Mouse (Mus musculus) limb, embryonic 11.5 days (tissue): ENCODE data around the gene Foxo3. TPM values are rescaled to one million over a fixed set of nuclear protein-coding genes. Genes with fewer than 3 reads are reported as not detected.

Experiments
- ATAC-seq: fragments of 200-750 bp; cut with Nextera tagmentation; 2 replicates; pipeline ENCODE4 v1.8.0; 2017; ENCODE audit warnings: low read depth; ENCODE audit not compliant: insufficient number of reproducible peaks, low FRiP score, low TSS enrichment
- DNase-seq: peaks from one replicate; pipeline ENCODE4 v3.0.0-alpha.2; 2015; ENCODE audit warnings: low spot score
- H3K27ac ChIP-seq: fragments of 300-500 bp; sonication (generic); replicated peaks from 2 replicates; pipeline ENCODE4 v1.5.1; 2014; ENCODE audit warnings: low read depth, mild to moderate bottlenecking, low read length
- H3K27me3 ChIP-seq: fragments of 300-500 bp; sonication (generic); 2 replicates; pipeline ENCODE4 v1.6.1; 2014; ENCODE audit warnings: mild to moderate bottlenecking, low read length, mixed read lengths; ENCODE audit not compliant: control insufficient read depth, insufficient read depth
- H3K36me3 ChIP-seq: fragments of 300-500 bp; sonication (generic); 2 replicates; pipeline ENCODE4 v1.6.1; 2014; ENCODE audit warnings: mild to moderate bottlenecking, low read length, moderate library complexity, mixed read lengths; ENCODE audit not compliant: control insufficient read depth, insufficient read depth
- H3K4me1 ChIP-seq: fragments of 300-500 bp; sonication (generic); 2 replicates; pipeline ENCODE4 v1.6.1; 2014; ENCODE audit warnings: low read length, mixed read lengths; ENCODE audit not compliant: control insufficient read depth, insufficient read depth
- H3K4me2 ChIP-seq: fragments of 300-500 bp; sonication (generic); 2 replicates; pipeline ENCODE4 v1.6.1; 2014; ENCODE audit warnings: low read depth, mild to moderate bottlenecking, moderate library complexity; ENCODE audit not compliant: severe bottlenecking
- H3K4me3 ChIP-seq: fragments of 300-500 bp; sonication (generic); 2 replicates; pipeline ENCODE4 v1.5.1; 2014; ENCODE audit warnings: low read depth, low read length
- H3K9ac ChIP-seq: fragments of 300-500 bp; sonication (generic); 2 replicates; pipeline ENCODE4 v1.6.1; 2014; ENCODE audit warnings: mild to moderate bottlenecking, low read length
- H3K9me3 ChIP-seq: fragments of 300-500 bp; sonication (generic); 2 replicates; pipeline ENCODE4 v1.6.1; 2016; ENCODE audit warnings: low read length; ENCODE audit not compliant: control insufficient read depth
- WGBS: fragments of 180-500 bp; shearing (Covaris S2); extraction: QIAGEN DNeasy Blood & Tissue Kit; methylation state at CpG from one replicate; pipeline ENCODE4 v1.1.7; 2014; 5-methylcytosine and 5-hydroxymethylcytosine counted together
- polyA plus RNA-seq: library from polyadenylated mRNA; unstranded; fragments of >200 nt; fragmentation: Nextera tagmentation; extraction: Ambion mirVana; gene quantifications from 2 replicates; pipeline ENCODE4 v1.2.1, GENCODE M21; 2014

Gene Foxo3
- 6.2 and 6.9 TPM in 2 replicates for polyA plus RNA-seq

- Histone ChIP-seq H3K4me2 (peak within 1 kb of the TSS; percentile 89), H3K9me3 (no peaks in the 10 kb centered on the region), H3K27me3 (no peaks in the 10 kb centered on the region), H3K4me3 (peak within 1 kb of the TSS; percentile 81), H3K4me1 (peaks cover 11% of the 10 kb centered on the region), H3K36me3 (no peaks in the 10 kb centered on the region), H3K27ac (peak within 1 kb of the TSS; percentile 89), H3K9ac (peak within 1 kb of the TSS; percentile 60)
- under 1% methylated on average over 63 of the region's 88 CpGs for WGBS
- ATAC-seq (peak; percentile 64), DNase-seq (peak; percentile 87)
Observed at GRCm38 (mm10) chr10:42276507-42277345, at the start of gene Foxo3. TSS of gene Foxo3 (minus strand) at chr10:42276755.

- H3K4me2 ChIP-seq: no peak overlapping the region
- H3K9me3 ChIP-seq: no peaks in the 10 kb centered on the region
- no peak for DNase-seq
- H3K4me3 ChIP-seq: no peak overlapping the region
- no peaks in the 10 kb centered on the region for H3K4me1 ChIP-seq
- no peaks in the 10 kb centered on the region for H3K36me3 ChIP-seq
- H3K9ac ChIP-seq: no peak overlapping the region
- WGBS: 90% methylated on average over 10 of the region's 10 CpGs
- no peak overlapping the region for H3K27ac ChIP-seq
- H3K27me3 ChIP-seq: no peaks in the 10 kb centered on the region
- no peak for ATAC-seq
Observed at GRCm38 (mm10) chr10:42325305-42325704, 48.8 kb upstream of the Foxo3 start.

GRCm38 (mm10) chr10:42323978-42324377, 47.4 kb upstream of the Foxo3 start:
- no peaks in the 10 kb centered on the region for H3K27me3 ChIP-seq
- H3K9ac ChIP-seq: no peak overlapping the region
- ATAC-seq: no peak
- no peak overlapping the region for H3K4me2 ChIP-seq
- H3K36me3 ChIP-seq: no peaks in the 10 kb centered on the region
- no peak for DNase-seq
- no peak overlapping the region for H3K27ac ChIP-seq
- H3K4me3 ChIP-seq: no peak overlapping the region
- H3K9me3 ChIP-seq: no peaks in the 10 kb centered on the region
- no peaks in the 10 kb centered on the region for H3K4me1 ChIP-seq

- Histone ChIP-seq H3K4me1 (no peaks in the 10 kb centered on the region), H3K4me2 (no peak overlapping the region), H3K27me3 (no peaks in the 10 kb centered on the region), H3K4me3 (no peak overlapping the region), H3K36me3 (no peaks in the 10 kb centered on the region), H3K9ac (no peak overlapping the region), H3K9me3 (no peaks in the 10 kb centered on the region), H3K27ac (no peak overlapping the region)
- WGBS: 82% methylated on average over 22 of the region's 22 CpGs
- DNase-seq (no peak), ATAC-seq (no peak)
Observed at GRCm38 (mm10) chr10:42313222-42313786, 36.7 kb upstream of the Foxo3 start.

GRCm38 (mm10) chr10:42312557-42312956, 36.0 kb upstream of the Foxo3 start:
- ATAC-seq (no peak), DNase-seq (no peak)
- no peak overlapping the region for H3K27ac ChIP-seq
- H3K36me3 ChIP-seq: no peaks in the 10 kb centered on the region
- no peak overlapping the region for H3K4me2 ChIP-seq
- no peaks in the 10 kb centered on the region for H3K27me3 ChIP-seq
- WGBS: 60% methylated on average over 1 of the region's 1 CpGs
- no peaks in the 10 kb centered on the region for H3K4me1 ChIP-seq
- no peak overlapping the region for H3K9ac ChIP-seq
- H3K9me3 ChIP-seq: no peaks in the 10 kb centered on the region
- H3K4me3 ChIP-seq: no peak overlapping the region

GRCm38 (mm10) chr10:42308687-42308987, 32.1 kb upstream of the Foxo3 start:
- Histone ChIP-seq H3K9ac (no peak overlapping the region), H3K27ac (no peak overlapping the region), H3K4me3 (no peak overlapping the region; the same call in 1 of the 2 replicates), H3K9me3 (no peaks in the 10 kb centered on the region), H3K4me2 (peak overlapping the region; percentile 31; the same call in 1 of the 2 replicates), H3K27me3 (no peaks in the 10 kb centered on the region), H3K36me3 (no peaks in the 10 kb centered on the region), H3K4me1 (no peaks in the 10 kb centered on the region)
- ATAC-seq: no peak
- 33% methylated on average over 8 of the region's 8 CpGs for WGBS
- DNase-seq: no peak

GRCm38 (mm10) chr10:42307980-42308686, 31.6 kb upstream of the Foxo3 start:
- no peaks in the 10 kb centered on the region for H3K4me1 ChIP-seq
- no peak overlapping the region; the same call in 1 of the 2 replicates for H3K4me3 ChIP-seq
- no peaks in the 10 kb centered on the region for H3K27me3 ChIP-seq
- DNase-seq (peak; percentile 92), ATAC-seq (no peak)
- H3K4me2 ChIP-seq: peak overlapping the region; percentile 31; the same call in 1 of the 2 replicates
- 8% methylated on average over 20 of the region's 20 CpGs for WGBS
- no peak overlapping the region for H3K9ac ChIP-seq
- no peak overlapping the region for H3K27ac ChIP-seq
- no peaks in the 10 kb centered on the region for H3K9me3 ChIP-seq
- no peaks in the 10 kb centered on the region for H3K36me3 ChIP-seq

GRCm38 (mm10) chr10:42306422-42306821, 29.9 kb upstream of the Foxo3 start:
- no peak for DNase-seq
- Histone ChIP-seq H3K27me3 (no peaks in the 10 kb centered on the region), H3K9ac (no peak overlapping the region), H3K4me1 (no peaks in the 10 kb centered on the region), H3K27ac (no peak overlapping the region), H3K9me3 (no peaks in the 10 kb centered on the region), H3K4me3 (no peak overlapping the region), H3K4me2 (no peak overlapping the region), H3K36me3 (no peaks in the 10 kb centered on the region)
- WGBS: 87% methylated on average over 8 of the region's 8 CpGs
- no peak for ATAC-seq
